Mouse (Mus musculus): ENCODE measurements around the gene Pln. TPM values are rescaled to one million over a fixed set of nuclear protein-coding genes. Genes with fewer than 3 reads are reported as not detected.

Pln gene
- total RNA-seq (2012; rRNA removed), result not detected in 2 replicates

- in situ Hi-C loops (cut with MboI; ENCODE audit: low sequenced_read_pairs in 2 of 2, unreplicated experiment in 2 of 2), result loop anchor here in 1 of 2 experiments (25.0 kb wide), 1 partner anchor 225 kb away; no protein-coding TSS in a partner anchor
- H3K36me3 ChIP-seq (ENCODE audit: control insufficient read depth, insufficient read depth, low read length, poor library complexity, severe bottlenecking), result no peaks in the 10 kb centered on the region
- H3K9ac ChIP-seq (ENCODE audit: insufficient read depth, low read depth, low read length, poor library complexity, severe bottlenecking), result no peak within 1 kb of the TSS
- no peak for DNase-seq (ENCODE audit: low read depth, low spot score)
- TF ChIP-seq MAFK (IDR thresholded peaks at IDR 0.05; ENCODE audit: insufficient read depth, low read depth, low read length), result no peak
- no peak for TF ChIP-seq HCFC1 (IDR thresholded peaks at IDR 0.05; ENCODE audit: borderline replicate concordance, insufficient read depth, low read length)
- no peak for TF ChIP-seq ZC3H11A (IDR thresholded peaks at IDR 0.05; ENCODE audit: borderline replicate concordance, low read depth, low read length)
- no peak for TF ChIP-seq CHD2 (IDR thresholded peaks at IDR 0.05; ENCODE audit: low read depth, low read length)
- no peak for TF ChIP-seq ZNF384 (IDR thresholded peaks at IDR 0.05; ENCODE audit: low read depth, low read length)
- H3K4me1 ChIP-seq (ENCODE audit: control insufficient read depth in 2 of 2, insufficient read depth in 2 of 2, low read length in 2 of 2, poor library complexity in 1 of 2), result no peaks in the 10 kb centered on the region
- H3K4me3 ChIP-seq (ENCODE audit: insufficient read depth in 1 of 2, low read depth in 1 of 2, low read length in 2 of 2, poor library complexity in 1 of 2, severe bottlenecking in 1 of 2), result no peak within 1 kb of the TSS
- no peaks in the 10 kb centered on the region for H3K9me3 ChIP-seq (ENCODE audit: control insufficient read depth, insufficient read depth, low read depth, low read length)
- no peak within 1 kb of the TSS for H3K27ac ChIP-seq (ENCODE audit: insufficient read depth, low read depth, low read length, poor library complexity, severe bottlenecking)
These were observed at the start of gene Pln for GRCm38 (mm10) chr10:53337162-53337923. Gene Pln (plus strand): TSS chr10:53337667.

- Histone ChIP-seq H3K27ac (ENCODE audit: insufficient read depth, low read depth, low read length, poor library complexity, severe bottlenecking) (no peak overlapping the region), H3K9ac (ENCODE audit: insufficient read depth, low read depth, low read length, poor library complexity, severe bottlenecking) (no peak overlapping the region), H3K4me1 (ENCODE audit: control insufficient read depth in 2 of 2, insufficient read depth in 2 of 2, low read length in 2 of 2, poor library complexity in 1 of 2) (no peaks in the 10 kb centered on the region), H3K4me3 (ENCODE audit: insufficient read depth in 1 of 2, low read depth in 1 of 2, low read length in 2 of 2, poor library complexity in 1 of 2, severe bottlenecking in 1 of 2) (no peak overlapping the region), H3K9me3 (ENCODE audit: control insufficient read depth, insufficient read depth, low read depth, low read length) (no peaks in the 10 kb centered on the region), H3K36me3 (ENCODE audit: control insufficient read depth, insufficient read depth, low read length, poor library complexity, severe bottlenecking) (no peaks in the 10 kb centered on the region)
- TF ChIP-seq HCFC1 (IDR thresholded peaks at IDR 0.05; ENCODE audit: borderline replicate concordance, insufficient read depth, low read length) (no peak), ZNF384 (IDR thresholded peaks at IDR 0.05; ENCODE audit: low read depth, low read length) (no peak), ZC3H11A (IDR thresholded peaks at IDR 0.05; ENCODE audit: borderline replicate concordance, low read depth, low read length) (no peak), MAFK (IDR thresholded peaks at IDR 0.05; ENCODE audit: insufficient read depth, low read depth, low read length) (no peak), CHD2 (IDR thresholded peaks at IDR 0.05; ENCODE audit: low read depth, low read length) (no peak)
- no peak for DNase-seq (ENCODE audit: low read depth, low spot score)
- in situ Hi-C loops (cut with MboI; ENCODE audit: low sequenced_read_pairs in 2 of 2, unreplicated experiment in 2 of 2), result no loop called here
These were observed 31.6 kb upstream of the Pln start for GRCm38 (mm10) chr10:53305867-53306266.

GRCm38 (mm10) chr10:53306674-53307073 lies 30.8 kb upstream of the Pln start:
- in situ Hi-C loops (cut with MboI; ENCODE audit: low sequenced_read_pairs in 2 of 2, unreplicated experiment in 2 of 2), result no loop called here
- no peak overlapping the region for H3K4me3 ChIP-seq (ENCODE audit: insufficient read depth in 1 of 2, low read depth in 1 of 2, low read length in 2 of 2, poor library complexity in 1 of 2, severe bottlenecking in 1 of 2)
- H3K9ac ChIP-seq (ENCODE audit: insufficient read depth, low read depth, low read length, poor library complexity, severe bottlenecking), result no peak overlapping the region
- no peak overlapping the region for H3K27ac ChIP-seq (ENCODE audit: insufficient read depth, low read depth, low read length, poor library complexity, severe bottlenecking)
- H3K9me3 ChIP-seq (ENCODE audit: control insufficient read depth, insufficient read depth, low read depth, low read length), result no peaks in the 10 kb centered on the region
- TF ChIP-seq ZC3H11A (IDR thresholded peaks at IDR 0.05; ENCODE audit: borderline replicate concordance, low read depth, low read length), result no peak
- TF ChIP-seq HCFC1 (IDR thresholded peaks at IDR 0.05; ENCODE audit: borderline replicate concordance, insufficient read depth, low read length), result no peak
- no peak for TF ChIP-seq MAFK (IDR thresholded peaks at IDR 0.05; ENCODE audit: insufficient read depth, low read depth, low read length)
- no peak for TF ChIP-seq CHD2 (IDR thresholded peaks at IDR 0.05; ENCODE audit: low read depth, low read length)
- no peak for TF ChIP-seq ZNF384 (IDR thresholded peaks at IDR 0.05; ENCODE audit: low read depth, low read length)
- H3K4me1 ChIP-seq (ENCODE audit: control insufficient read depth in 2 of 2, insufficient read depth in 2 of 2, low read length in 2 of 2, poor library complexity in 1 of 2), result no peaks in the 10 kb centered on the region
- no peak for DNase-seq (ENCODE audit: low read depth, low spot score)
- no peaks in the 10 kb centered on the region for H3K36me3 ChIP-seq (ENCODE audit: control insufficient read depth, insufficient read depth, low read length, poor library complexity, severe bottlenecking)

- no peak for TF ChIP-seq CHD2 (IDR thresholded peaks at IDR 0.05; ENCODE audit: low read depth, low read length)
- no peak for TF ChIP-seq ZNF384 (IDR thresholded peaks at IDR 0.05; ENCODE audit: low read depth, low read length)
- TF ChIP-seq HCFC1 (IDR thresholded peaks at IDR 0.05; ENCODE audit: borderline replicate concordance, insufficient read depth, low read length), result no peak
- no peak for TF ChIP-seq ZC3H11A (IDR thresholded peaks at IDR 0.05; ENCODE audit: borderline replicate concordance, low read depth, low read length)
- no peak for TF ChIP-seq MAFK (IDR thresholded peaks at IDR 0.05; ENCODE audit: insufficient read depth, low read depth, low read length)
- DNase-seq (ENCODE audit: low read depth, low spot score), result no peak
- no peak overlapping the region for H3K9ac ChIP-seq (ENCODE audit: insufficient read depth, low read depth, low read length, poor library complexity, severe bottlenecking)
- H3K4me3 ChIP-seq (ENCODE audit: insufficient read depth in 1 of 2, low read depth in 1 of 2, low read length in 2 of 2, poor library complexity in 1 of 2, severe bottlenecking in 1 of 2), result no peak overlapping the region
- no peaks in the 10 kb centered on the region for H3K4me1 ChIP-seq (ENCODE audit: control insufficient read depth in 2 of 2, insufficient read depth in 2 of 2, low read length in 2 of 2, poor library complexity in 1 of 2)
- H3K27ac ChIP-seq (ENCODE audit: insufficient read depth, low read depth, low read length, poor library complexity, severe bottlenecking), result no peak overlapping the region
- in situ Hi-C loops (cut with MboI; ENCODE audit: low sequenced_read_pairs in 2 of 2, unreplicated experiment in 2 of 2), result no loop called here
- H3K9me3 ChIP-seq (ENCODE audit: control insufficient read depth, insufficient read depth, low read depth, low read length), result no peaks in the 10 kb centered on the region
- H3K36me3 ChIP-seq (ENCODE audit: control insufficient read depth, insufficient read depth, low read length, poor library complexity, severe bottlenecking), result no peaks in the 10 kb centered on the region
These were observed 14.1 kb upstream of the Pln start for GRCm38 (mm10) chr10:53323367-53323766.
